Mouse (Mus musculus) common myeloid progenitor, adult 5-6 weeks (primary cell): ENCODE data around the gene Zbtb17. TPM values are rescaled to one million over a fixed set of nuclear protein-coding genes. Genes with fewer than 3 reads are reported as not detected.

Experiments
- ATAC-seq: replicated peaks from 2 replicates; pipeline ENCODE4 v1.8.0; 2016; ENCODE audit warnings: low read depth, mild to moderate bottlenecking, moderate TSS enrichment, inconsistent platforms; ENCODE audit not compliant: poor library complexity, severe bottlenecking
- total RNA-seq: library from RNA; stranded (forward); fragments of 200-1000, 187-1606 nt; gene quantifications from 2 replicates; pipeline ENCODE4 v1.2.3, GENCODE M21; 2017

The Zbtb17 gene
- total RNA-seq, 1 experiment from 2014 or later: 19.4 TPM

- ATAC-seq: peak; percentile 71
Observed at GRCm38 (mm10) chr4:141425484-141426479, 18.7 kb upstream of the Zbtb17 start.

GRCm38 (mm10) chr4:141426796-141427745 is 17.4 kb upstream of the Zbtb17 start:
- no peak for ATAC-seq

GRCm38 (mm10) chr4:141427921-141428320 is 16.5 kb upstream of the Zbtb17 start:
- no peak for ATAC-seq

DNA sequence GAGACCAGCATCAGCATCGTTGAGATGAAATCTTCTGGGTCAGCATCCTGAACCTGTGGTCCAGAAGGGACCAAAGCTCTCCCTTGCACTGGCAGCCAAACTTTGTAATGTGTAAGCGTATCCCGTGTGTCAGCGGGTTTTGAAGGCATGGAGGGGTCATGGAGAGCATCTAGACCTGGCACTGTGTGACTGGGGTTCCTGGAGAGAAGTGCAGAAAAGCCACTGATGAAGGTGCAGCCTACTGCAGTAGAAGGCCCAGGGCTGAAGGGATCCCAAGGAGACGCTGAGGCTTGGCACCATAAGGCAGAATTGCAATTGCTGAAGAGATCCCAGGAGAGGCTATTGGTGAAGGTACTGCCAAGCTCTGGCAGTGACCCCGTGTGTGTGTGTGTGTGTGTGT is 15.1 kb upstream of the Zbtb17 start:
- ATAC-seq: no peak

- no peak for ATAC-seq
Observed at GRCm38 (mm10) chr4:141429847-141430246, 14.6 kb upstream of the Zbtb17 start.

- peak; percentile 94 for ATAC-seq
Observed at GRCm38 (mm10) chr4:141430997-141431396, 13.5 kb upstream of the Zbtb17 start.

DNA sequence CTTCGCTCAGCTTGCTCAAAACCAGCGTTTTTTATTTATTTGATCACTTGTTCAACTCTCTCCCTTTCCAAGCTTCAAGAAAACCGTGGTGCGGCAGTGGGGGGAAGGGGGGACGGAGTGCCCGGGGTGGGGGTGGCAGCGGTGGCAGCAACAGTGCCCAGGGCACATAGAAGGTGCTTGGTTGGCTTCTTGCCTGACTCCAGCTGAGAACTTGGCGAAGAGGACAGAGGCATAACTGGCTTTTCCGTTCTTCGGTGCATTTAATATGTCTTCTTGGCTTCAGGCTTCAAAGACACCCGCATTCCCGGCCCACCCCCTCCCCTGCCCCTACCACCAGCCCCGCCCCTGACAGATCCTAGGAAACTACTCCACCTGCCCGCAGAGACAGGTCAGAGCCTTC is 11.8 kb upstream of the Zbtb17 start:
- ATAC-seq: no peak

DNA sequence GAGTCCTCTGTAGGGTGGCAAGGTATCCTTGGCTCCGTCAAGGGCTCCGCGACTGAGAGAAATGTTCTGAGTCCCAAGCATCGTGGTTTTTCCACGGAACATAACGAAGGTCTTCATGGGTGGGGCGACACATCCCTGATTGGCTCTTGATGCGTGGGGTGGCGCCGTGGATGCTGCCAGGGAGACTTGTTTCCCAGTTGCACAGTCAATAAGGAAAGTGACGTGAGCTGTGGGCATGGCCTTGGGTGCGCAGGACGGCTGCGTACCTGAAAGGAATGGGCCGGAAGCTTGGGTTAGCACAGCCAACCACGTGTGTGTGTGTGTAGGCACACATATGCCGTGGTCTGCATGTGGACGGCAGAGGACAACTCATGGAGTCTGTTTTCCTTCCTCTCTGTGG is 11.3 kb upstream of the Zbtb17 start:
- ATAC-seq: no peak

DNA sequence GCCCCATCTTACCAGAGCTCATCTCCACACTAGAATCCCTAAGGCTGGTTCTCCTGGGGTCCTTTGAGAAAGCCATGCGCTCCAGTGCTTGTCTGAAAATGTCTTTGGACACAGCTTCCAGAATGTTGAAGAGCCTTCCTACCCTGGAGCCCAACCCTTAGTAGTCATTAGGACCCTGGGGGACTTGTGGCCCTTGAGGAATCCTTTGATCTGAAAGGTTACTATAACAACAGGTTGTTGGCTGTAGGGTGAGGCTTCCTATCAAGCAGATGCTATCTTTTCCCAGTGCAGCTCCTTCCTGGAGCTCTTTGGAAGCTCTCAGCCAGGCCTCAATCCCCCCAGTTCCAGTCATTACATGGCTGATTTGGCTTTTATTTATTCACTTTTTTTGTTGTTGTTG is 8.5 kb upstream of the Zbtb17 start, which contains the start of gene Srarp:
Srarp (minus strand) TSS at position 132 of the 400 bp plus-strand sequence.
- ATAC-seq: no peak

DNA sequence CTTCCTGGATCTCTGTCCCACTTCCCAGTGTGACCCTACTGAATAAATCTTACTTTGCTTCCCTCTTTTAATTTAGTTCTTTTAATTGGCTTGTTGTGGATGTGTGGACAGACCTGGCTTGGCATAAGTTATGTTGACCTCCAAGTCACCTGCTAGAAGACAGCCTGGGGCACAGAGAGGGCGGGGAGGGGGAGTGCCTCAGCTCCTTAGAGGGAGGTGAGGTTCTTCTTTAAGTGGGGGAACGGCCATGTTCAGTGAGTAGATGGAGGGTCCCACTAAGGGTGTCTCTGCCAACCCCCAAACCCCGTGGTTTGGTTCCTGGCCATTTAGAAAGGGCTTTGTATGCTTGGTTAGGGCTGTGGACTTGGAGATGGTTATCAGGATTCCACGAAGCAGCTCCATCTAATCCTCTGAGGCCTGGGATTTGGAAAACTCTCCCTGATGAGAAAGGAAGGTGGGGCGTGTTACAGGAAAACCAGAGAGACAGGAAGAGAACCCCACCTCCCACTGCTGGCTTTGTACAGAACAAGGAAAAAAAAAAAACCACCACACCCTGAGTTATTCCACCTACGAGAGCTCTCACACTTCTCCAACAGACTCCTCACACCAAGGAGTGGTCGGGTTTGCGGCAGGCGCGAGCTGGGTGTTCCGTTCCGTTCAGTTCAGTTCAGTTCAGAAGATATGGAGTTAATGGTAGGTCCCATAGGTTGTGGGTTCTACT is 5.2 kb upstream of the Zbtb17 start:
- ATAC-seq: no peak

- no peak for ATAC-seq
Observed at GRCm38 (mm10) chr4:141440877-141441276, 3.6 kb upstream of the Zbtb17 start.

GRCm38 (mm10) chr4:141443641-141444429 is 619 bp upstream of the Zbtb17 start:
- no peak for ATAC-seq

DNA sequence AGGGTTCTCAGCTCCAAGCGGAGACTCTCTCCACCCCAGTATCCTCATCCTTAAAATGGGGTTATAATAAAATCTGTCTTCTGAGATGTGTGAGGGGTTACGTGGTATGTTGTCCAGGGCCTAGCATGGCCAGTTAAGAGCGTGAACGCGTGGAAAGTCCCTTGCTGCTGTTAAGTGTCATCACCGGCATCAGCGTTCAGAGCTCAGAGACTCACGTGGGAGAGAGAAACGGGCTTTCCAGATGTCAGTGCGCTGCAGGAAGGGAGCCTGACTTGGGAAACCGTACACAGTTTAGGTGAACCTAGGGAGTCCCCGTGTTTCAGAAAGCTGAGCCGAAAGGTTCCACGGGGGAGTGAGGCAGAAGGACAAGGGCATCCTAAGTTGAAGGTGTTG is 870 bp downstream of the Zbtb17 start:
- ATAC-seq: no peak

GRCm38 (mm10) chr4:141446211-141446610 is 1.8 kb downstream of the Zbtb17 start:
- ATAC-seq: no peak

DNA sequence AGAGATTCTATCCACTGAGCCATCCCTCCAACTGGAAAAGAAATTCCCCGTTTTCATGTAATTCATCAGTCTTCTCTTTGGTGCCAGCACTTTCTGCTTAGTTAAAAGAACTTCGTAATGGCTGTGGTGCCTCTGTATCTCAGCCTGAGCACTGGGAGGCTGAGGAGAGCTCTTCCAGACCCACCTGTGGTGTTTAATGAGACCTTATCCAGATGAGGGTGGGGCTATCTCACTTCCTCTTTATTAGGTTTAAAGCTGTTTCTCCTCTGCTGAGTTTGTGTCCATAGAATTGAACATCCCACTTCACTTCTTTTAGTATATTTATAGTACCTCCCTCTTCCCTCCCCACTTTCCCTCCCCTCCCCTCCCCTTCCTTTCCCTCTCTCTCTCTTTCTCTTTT is 6.8 kb downstream of the Zbtb17 start:
- ATAC-seq: no peak

DNA sequence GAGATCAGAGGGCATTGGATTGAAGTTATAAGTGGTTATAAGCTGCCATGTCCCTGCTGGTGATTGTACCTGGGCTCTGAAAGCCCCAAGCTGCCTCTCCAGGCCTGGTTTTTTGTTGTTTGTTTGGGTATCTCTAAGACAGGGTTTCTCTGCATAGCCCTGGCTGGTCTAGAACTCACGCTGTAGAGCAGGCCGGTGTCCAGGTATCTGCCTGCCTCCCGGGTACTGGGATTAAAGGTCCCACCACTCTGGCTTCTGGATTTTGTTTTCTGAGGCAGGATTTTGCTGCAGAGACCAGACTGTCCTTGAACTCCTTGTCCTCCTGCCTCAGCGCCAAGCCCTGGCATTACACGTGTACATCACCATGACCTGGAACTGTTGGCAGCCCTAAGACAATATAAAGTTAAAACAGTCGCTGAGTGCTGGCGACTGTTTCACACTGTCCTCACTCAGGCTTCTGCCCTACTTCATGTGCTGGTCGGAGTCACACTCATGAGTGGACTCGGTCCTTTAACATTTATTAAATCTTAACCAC is 7.5 kb downstream of the Zbtb17 start:
- no peak for ATAC-seq

DNA sequence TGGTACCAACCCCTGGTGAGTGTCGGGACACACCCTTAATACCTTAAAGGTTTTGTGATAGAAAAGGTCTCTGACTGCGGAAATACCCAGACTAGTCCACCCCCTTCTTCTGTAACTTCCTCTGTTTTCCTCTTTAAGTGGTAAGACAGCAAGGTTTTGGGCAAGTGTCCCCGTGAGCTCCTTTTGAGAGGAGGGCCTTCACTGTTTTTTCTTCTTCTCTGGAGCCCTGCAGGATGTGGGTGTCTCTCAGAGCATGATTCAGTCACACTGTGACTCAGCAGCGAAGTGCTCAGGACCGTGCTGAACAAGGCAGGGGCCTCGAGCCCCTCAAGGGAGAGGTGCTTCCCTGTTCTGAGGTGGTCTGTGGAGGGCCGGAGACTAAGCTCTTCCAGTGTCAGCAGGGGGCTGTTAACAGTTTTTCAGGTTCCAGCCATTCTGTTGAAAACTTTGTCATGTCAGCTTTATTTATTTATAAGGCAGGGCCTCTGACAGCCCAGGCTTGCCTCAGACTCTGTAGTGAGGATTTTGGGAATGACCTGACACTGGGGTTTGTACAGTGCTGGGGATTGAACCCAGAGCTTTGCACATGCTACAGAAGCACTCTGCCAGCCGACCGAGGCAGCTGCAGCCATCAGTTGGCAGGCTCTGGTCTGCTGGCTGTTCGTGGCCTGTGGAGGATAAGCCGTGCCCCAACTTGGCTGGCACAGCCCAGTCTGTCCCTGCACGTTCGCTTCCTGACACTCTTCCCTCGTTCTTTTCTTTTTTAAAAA is 10.3 kb downstream of the Zbtb17 start:
- peak; percentile 84 for ATAC-seq

DNA sequence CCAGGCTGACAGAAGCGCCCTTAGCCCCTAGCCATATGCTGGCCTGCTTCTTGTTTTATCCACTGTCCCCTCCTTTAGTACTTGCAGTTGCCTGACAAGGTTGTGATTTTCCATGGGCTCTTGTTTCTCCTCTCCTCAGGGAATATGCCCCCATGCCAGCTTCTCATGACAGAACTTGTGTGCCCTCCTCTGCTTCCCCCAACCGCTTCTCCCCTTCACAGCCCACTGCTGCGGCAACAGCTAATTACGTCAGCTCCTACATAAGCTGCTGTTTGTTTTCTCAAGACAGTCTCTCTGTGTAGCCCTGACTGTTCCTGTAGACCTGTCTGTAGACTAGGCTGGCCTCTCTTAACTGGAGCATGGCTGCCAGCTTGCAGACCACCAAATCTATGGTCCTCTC is 11.1 kb downstream of the Zbtb17 start:
- no peak for ATAC-seq
